ENCODE assay signal across 8 mouse cellular contexts in the genomic region with DNA sequence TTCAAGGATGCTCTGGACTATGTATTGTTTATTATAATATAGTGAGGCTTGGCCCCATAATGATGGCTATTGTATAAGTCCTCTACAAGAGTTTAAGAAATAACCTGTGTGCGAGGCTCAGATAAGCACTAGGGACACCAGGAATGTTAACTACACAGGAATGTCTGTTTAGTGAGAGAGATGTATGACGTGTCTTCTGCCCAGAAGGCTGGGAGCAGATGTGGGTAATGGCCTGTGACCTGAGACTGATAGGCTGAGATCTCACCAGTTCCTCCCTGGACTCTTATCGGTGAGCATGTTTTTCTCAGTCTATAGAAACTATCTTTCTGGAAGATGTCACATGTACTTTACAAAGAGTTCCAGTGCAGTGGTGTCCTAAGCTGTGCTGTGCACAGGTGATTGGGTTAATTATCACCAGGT. TPM values are rescaled to one million over a fixed set of nuclear protein-coding genes. Genes with fewer than 3 reads are reported as not detected.
DNase-seq lines count a peak whose midpoint lies in the region; ATAC-seq and TF ChIP-seq lines count a peak whose summit lies in the region.

No protein-coding gene starts in this region.

- peak overlapping the region; percentile 74 for H3K4me2 ChIP-seq in embryonic facial prominence, embryonic 13.5 days
- peak overlapping the region; percentile 75 for H3K4me2 ChIP-seq in limb, embryonic 12.5 days
- peak overlapping the region; percentile 56 for H3K4me2 ChIP-seq in neural tube, embryonic 14.5 days (ENCODE audit: low read depth, low read length)

- H3K27me3 ChIP-seq in testis, adult 2 months (ENCODE audit: control insufficient read depth, insufficient read depth, low read length) = no peaks in the 10 kb centered on the region
- H3K27me3 ChIP-seq in embryonic facial prominence, embryonic 13.5 days = no peaks in the 10 kb centered on the region
- H3K27me3 ChIP-seq in limb, embryonic 12.5 days = no peaks in the 10 kb centered on the region
- no peaks in the 10 kb centered on the region; the same call in 1 of the 2 replicates for H3K27me3 ChIP-seq in neural tube, embryonic 14.5 days (ENCODE audit: control insufficient read depth, insufficient read depth, low read length)

- peak overlapping the region; percentile 98; the same call in 1 of the 2 replicates for H3K4me3 ChIP-seq in testis, adult 2 months (ENCODE audit: control insufficient read depth, low read depth, low read length)
- H3K4me3 ChIP-seq in embryonic facial prominence, embryonic 13.5 days = peak overlapping the region; percentile 71
- peak overlapping the region; percentile 71 for H3K4me3 ChIP-seq in limb, embryonic 12.5 days (replicated peaks)
- peak overlapping the region; percentile 73 for H3K4me3 ChIP-seq in neural tube, embryonic 14.5 days (ENCODE audit: low read depth, low read length)

- H3K4me1 ChIP-seq in testis, adult 2 months (ENCODE audit: control insufficient read depth, insufficient read depth, low read length) = peaks cover 4% of the 10 kb centered on the region
- H3K4me1 ChIP-seq in embryonic facial prominence, embryonic 13.5 days = peaks cover 14% of the 10 kb centered on the region
- H3K4me1 ChIP-seq in limb, embryonic 12.5 days (replicated peaks) = peaks cover 15% of the 10 kb centered on the region
- H3K4me1 ChIP-seq in neural tube, embryonic 14.5 days (ENCODE audit: control insufficient read depth, insufficient read depth, low read length) = peaks cover 13% of the 10 kb centered on the region; the same call in 1 of the 2 replicates

- peak overlapping the region; percentile 76 for H3K9ac ChIP-seq in embryonic facial prominence, embryonic 13.5 days
- peak overlapping the region; percentile 60; the same call in 1 of the 2 replicates for H3K9ac ChIP-seq in limb, embryonic 12.5 days (replicated peaks)
- no peak overlapping the region for H3K9ac ChIP-seq in neural tube, embryonic 14.5 days (replicated peaks; ENCODE audit: low read depth, low read length)

- no peak for ATAC-seq in embryonic facial prominence, embryonic 13.5 days (ENCODE audit: insufficient number of reproducible peaks, insufficient read depth, low FRiP score, low TSS enrichment, low read depth)
- no peak for ATAC-seq in limb, embryonic 12.5 days (ENCODE audit: insufficient number of reproducible peaks, insufficient read depth, low FRiP score, low TSS enrichment, low read depth)
- no peak for ATAC-seq in neural tube, embryonic 14.5 days (ENCODE audit: low read depth)

- no peak for DNase-seq in testis, postnatal 14 days (ENCODE audit: low spot score)
- no peak for DNase-seq in ovary, postnatal 36 days (ENCODE audit: low spot score)
- DNase-seq in cerebellum, adult 11 months = no peak
- no peak for DNase-seq in cerebellum, adult 11-12 months

- no peak for TF ChIP-seq POLR2A in testis, adult 2 months (IDR thresholded peaks at IDR 0.05; ENCODE audit: control insufficient read depth, low read depth, low read length)

- no peaks in the 10 kb centered on the region for H3K36me3 ChIP-seq in testis, adult 2 months (ENCODE audit: control insufficient read depth, insufficient read depth, low read length)
- no peaks in the 10 kb centered on the region for H3K36me3 ChIP-seq in embryonic facial prominence, embryonic 13.5 days
- H3K36me3 ChIP-seq in limb, embryonic 12.5 days = no peaks in the 10 kb centered on the region
- H3K36me3 ChIP-seq in neural tube, embryonic 14.5 days (ENCODE audit: control insufficient read depth, insufficient read depth, low read length) = no peaks in the 10 kb centered on the region

- no peak overlapping the region for H3K27ac ChIP-seq in testis, adult 2 months (ENCODE audit: control insufficient read depth, insufficient read depth, low read depth, low read length)
- H3K27ac ChIP-seq in embryonic facial prominence, embryonic 13.5 days = 0 out of 2 replicates have a peak overlapping the region, but pooled peaks have one; percentile 96
- H3K27ac ChIP-seq in limb, embryonic 12.5 days = 0 out of 2 replicates have a peak overlapping the region, but pooled peaks have one; percentile 95
- H3K27ac ChIP-seq in neural tube, embryonic 14.5 days (ENCODE audit: low read depth, low read length) = no peak overlapping the region

- H3K9me3 ChIP-seq in embryonic facial prominence, embryonic 13.5 days = no peaks in the 10 kb centered on the region
- H3K9me3 ChIP-seq in limb, embryonic 12.5 days = no peaks in the 10 kb centered on the region
- no peaks in the 10 kb centered on the region for H3K9me3 ChIP-seq in neural tube, embryonic 14.5 days (ENCODE audit: control insufficient read depth, low read length)

- WGBS in embryonic facial prominence, embryonic 13.5 days = 28% methylated on average over 3 of the region's 3 CpGs
- WGBS in limb, embryonic 12.5 days = 36% methylated on average over 3 of the region's 3 CpGs
- WGBS in neural tube, embryonic 14.5 days = 21% methylated on average over 3 of the region's 3 CpGs

- TF ChIP-seq CTCF in testis, adult 2 months (IDR thresholded peaks at IDR 0.05; ENCODE audit: control insufficient read depth, insufficient read depth, insufficient replicate concordance, low read depth, low read length) = no peak

RNA-seq across cellular contexts. Expression of a gene that starts 17.8 kb away (rescaled TPM):
- 0.58 and 0.93 TPM in 2 replicates for polyA plus RNA-seq in testis, adult 2 months (2012; rRNA removed)
- 4.4 and 7.9 TPM in 2 replicates for polyA plus RNA-seq in embryonic facial prominence, embryonic 13.5 days (2015; fragmentation: Nextera tagmentation; extraction: Ambion mirVana)
- polyA plus RNA-seq in limb, embryonic 12.5 days (2016; fragmentation: Nextera tagmentation; extraction: Ambion mirVana) = 3.8 and 4.5 TPM in 2 replicates
- polyA plus RNA-seq in neural tube, embryonic 14.5 days (2014; fragmentation: Nextera tagmentation; extraction: Ambion mirVana) = 0.64 and 2.1 TPM in 2 replicates

RNA-seq across cellular contexts. Expression of a gene that starts 23.1 kb away (rescaled TPM):
- 0.41 and 0.49 TPM in 2 replicates for polyA plus RNA-seq in testis, adult 2 months (2012; rRNA removed)
- polyA plus RNA-seq in embryonic facial prominence, embryonic 13.5 days (2015; fragmentation: Nextera tagmentation; extraction: Ambion mirVana) = 12.9 and 13.3 TPM in 2 replicates
- 10.1 and 10.2 TPM in 2 replicates for polyA plus RNA-seq in limb, embryonic 12.5 days (2016; fragmentation: Nextera tagmentation; extraction: Ambion mirVana)
- polyA plus RNA-seq in neural tube, embryonic 14.5 days (2014; fragmentation: Nextera tagmentation; extraction: Ambion mirVana) = 0.95 and 4.9 TPM in 2 replicates

RNA-seq across cellular contexts. Expression of a gene that starts 35.8 kb away (rescaled TPM):
- polyA plus RNA-seq in testis, adult 2 months (2012; rRNA removed) = 371 and 441 TPM in 2 replicates
- 2.3 and 4.6 TPM in 2 replicates for polyA plus RNA-seq in embryonic facial prominence, embryonic 13.5 days (2015; fragmentation: Nextera tagmentation; extraction: Ambion mirVana)
- not detected in 2 replicates for polyA plus RNA-seq in limb, embryonic 12.5 days (2016; fragmentation: Nextera tagmentation; extraction: Ambion mirVana)
- polyA plus RNA-seq in neural tube, embryonic 14.5 days (2014; fragmentation: Nextera tagmentation; extraction: Ambion mirVana) = 0.51 and 0.62 TPM in 2 replicates

RNA-seq across cellular contexts. Expression of a gene that starts 54.6 kb away (rescaled TPM):
- polyA plus RNA-seq in testis, adult 2 months (2012; rRNA removed) = 0.35 and 0.77 TPM in 2 replicates
- 0.11 and 0.45 TPM in 2 replicates for polyA plus RNA-seq in embryonic facial prominence, embryonic 13.5 days (2015; fragmentation: Nextera tagmentation; extraction: Ambion mirVana)
- polyA plus RNA-seq in limb, embryonic 12.5 days (2016; fragmentation: Nextera tagmentation; extraction: Ambion mirVana) = not detected in 2 replicates
- not detected in 2 replicates for polyA plus RNA-seq in neural tube, embryonic 14.5 days (2014; fragmentation: Nextera tagmentation; extraction: Ambion mirVana)

Comparison
In these comparisons a context has a peak if more than half of its experiments do, and no peak if none do; other contexts are left out.
1. H3K27ac ChIP-seq: peak in embryonic facial prominence, embryonic 13.5 days (single experiment) and limb, embryonic 12.5 days (single experiment); none in testis, adult 2 months (single experiment) and neural tube, embryonic 14.5 days (single experiment).
2. RNA of a gene that starts 35.8 kb away (polyA plus RNA-seq): 371 to 441 TPM in testis, adult 2 months; 2.3 to 4.6 TPM in embryonic facial prominence, embryonic 13.5 days, 0.51 to 0.62 TPM in neural tube, embryonic 14.5 days and not detected in limb, embryonic 12.5 days; every median in the first group is over 10 times any median in the second.
3. Peak in every context shown above with its lines, with median percentiles within 50 percentile points of each other: H3K4me3 ChIP-seq and H3K4me2 ChIP-seq.